Mouse (Mus musculus) urinary bladder, postnatal 14 days (tissue): ENCODE measurements around the gene Wdr59.
A peak's percentile ranks its signal among the peaks of the same experiment; 100 is the strongest.

Experiments used
- DNase-seq: peaks from one replicate; pipeline ENCODE4 v3.0.0; 2021; ENCODE audit warnings: low spot score

The Wdr59 gene

GRCm38 (mm10) chr8:111521713-111522429 is at the start of gene Wdr59:
Gene Wdr59, minus strand, starts transcription at chr8:111522092.
- peak; percentile 98 for DNase-seq

- DNase-seq: no peak
Measured at GRCm38 (mm10) chr8:111571661-111572060, 49.8 kb upstream of the Wdr59 start.

- DNase-seq: no peak
Measured at GRCm38 (mm10) chr8:111570432-111570831, 48.5 kb upstream of the Wdr59 start.

GRCm38 (mm10) chr8:111569926-111570325 is 48.0 kb upstream of the Wdr59 start:
- no peak for DNase-seq

GRCm38 (mm10) chr8:111568029-111568428 is 46.1 kb upstream of the Wdr59 start:
- DNase-seq: no peak

GRCm38 (mm10) chr8:111567571-111567970 is 45.7 kb upstream of the Wdr59 start:
- no peak for DNase-seq

- DNase-seq: no peak
Measured at GRCm38 (mm10) chr8:111566326-111566725, 44.4 kb upstream of the Wdr59 start.

- no peak for DNase-seq
Measured at GRCm38 (mm10) chr8:111565784-111566191, 43.9 kb upstream of the Wdr59 start.

- DNase-seq: no peak
Measured at GRCm38 (mm10) chr8:111564093-111564492, 42.2 kb upstream of the Wdr59 start.

GRCm38 (mm10) chr8:111563687-111564086 is 41.8 kb upstream of the Wdr59 start:
- DNase-seq: no peak

- no peak for DNase-seq
Measured at GRCm38 (mm10) chr8:111563075-111563474, 41.2 kb upstream of the Wdr59 start.

GRCm38 (mm10) chr8:111562274-111562803 is 40.4 kb upstream of the Wdr59 start:
- DNase-seq: no peak

- no peak for DNase-seq
Measured at GRCm38 (mm10) chr8:111561824-111562223, 39.9 kb upstream of the Wdr59 start.

- DNase-seq: no peak
Measured at GRCm38 (mm10) chr8:111551511-111552130, 29.7 kb upstream of the Wdr59 start.

GRCm38 (mm10) chr8:111550002-111550870 is 28.3 kb upstream of the Wdr59 start:
- no peak for DNase-seq

GRCm38 (mm10) chr8:111548201-111548600 is 26.3 kb upstream of the Wdr59 start:
- no peak for DNase-seq

GRCm38 (mm10) chr8:111547144-111547543 is 25.3 kb upstream of the Wdr59 start:
- DNase-seq: no peak

- DNase-seq: no peak
Measured at GRCm38 (mm10) chr8:111545406-111546156, 23.7 kb upstream of the Wdr59 start.

- no peak for DNase-seq
Measured at GRCm38 (mm10) chr8:111543712-111544380, 22.0 kb upstream of the Wdr59 start.

GRCm38 (mm10) chr8:111539422-111540076 is 17.7 kb upstream of the Wdr59 start:
- DNase-seq: no peak

- DNase-seq: peak; percentile 45
Measured at GRCm38 (mm10) chr8:111538194-111538593, 16.3 kb upstream of the Wdr59 start.
